Mouse (Mus musculus) midbrain, postnatal 0 days (tissue): Measurements from ENCODE around the gene Epp13. TPM values are rescaled to one million over a fixed set of nuclear protein-coding genes. Genes with fewer than 3 reads are reported as not detected.
"Not testable (repeated sequence)": the region's sequence is repeated elsewhere in the genome, so short reads cannot be mapped to it uniquely, and the experiment has no call there.

Experiments used
- ATAC-seq: fragments of 200-750 bp; cut with Nextera tagmentation; 2 replicates; pipeline ENCODE4 v1.8.0; 2017; ENCODE audit warnings: moderate number of reproducible peaks, mild to moderate bottlenecking, moderate TSS enrichment, moderate library complexity; ENCODE audit not compliant: low FRiP score
- DNase-seq: peaks from one replicate; pipeline ENCODE4 v3.0.0-alpha.2; 2015; ENCODE audit warnings: low spot score
- H3K27ac ChIP-seq: fragments of 300-500 bp; sonication (generic); 2 replicates; pipeline ENCODE4 v1.5.1; 2014; ENCODE audit warnings: low read depth, mild to moderate bottlenecking, low read length, mixed read lengths
- H3K27me3 ChIP-seq: fragments of 300-500 bp; sonication (generic); 2 replicates; pipeline ENCODE4 v1.6.1; 2014; ENCODE audit warnings: low read length, control low read depth, mixed read lengths; ENCODE audit not compliant: insufficient read depth
- H3K36me3 ChIP-seq: fragments of 300-500 bp; sonication (generic); 2 replicates; pipeline ENCODE4 v1.6.1; 2014; ENCODE audit warnings: low read length, control low read depth, mixed read lengths; ENCODE audit not compliant: insufficient read depth
- H3K4me1 ChIP-seq: fragments of 300-500 bp; sonication (generic); 2 replicates; pipeline ENCODE4 v1.6.1; 2014; ENCODE audit warnings: mild to moderate bottlenecking, control low read depth, antibody characterized with exemption, low read length, mixed read lengths; ENCODE audit not compliant: insufficient read depth
- H3K4me2 ChIP-seq: fragments of 300-500 bp; sonication (generic); 2 replicates; pipeline ENCODE4 v1.6.1; 2014; ENCODE audit warnings: low read depth, mild to moderate bottlenecking, low read length, mixed read lengths; ENCODE audit not compliant: poor library complexity, severe bottlenecking
- H3K4me3 ChIP-seq: fragments of 300-500 bp; sonication (generic); 2 replicates; pipeline ENCODE4 v1.5.1; 2014; ENCODE audit warnings: low read depth, mild to moderate bottlenecking, low read length, moderate library complexity
- H3K9ac ChIP-seq: fragments of 300-500 bp; sonication (generic); replicated peaks from 2 replicates; pipeline ENCODE4 v1.6.1; 2014; ENCODE audit warnings: mild to moderate bottlenecking, low read length, moderate library complexity, mixed read lengths; ENCODE audit not compliant: poor library complexity, severe bottlenecking
- H3K9me3 ChIP-seq: fragments of 300-500 bp; sonication (generic); 2 replicates; pipeline ENCODE4 v1.6.1; 2016; ENCODE audit warnings: low read length, control low read depth
- CTCF ChIP-seq: IDR thresholded peaks from 2 replicates; pipeline ENCODE4 v1.5.1; 2016; ENCODE audit warnings: antibody characterized with exemption, mild to moderate bottlenecking
- WGBS: fragments of 180-500 bp; shearing (Covaris S2); extraction: QIAGEN DNeasy Blood & Tissue Kit; methylation state at CpG from one replicate; pipeline ENCODE4 v1.1.7; 2014; 5-methylcytosine and 5-hydroxymethylcytosine counted together
- polyA plus RNA-seq: library from polyadenylated mRNA; unstranded; fragments of >200 nt; fragmentation: Nextera tagmentation; extraction: Ambion mirVana; gene quantifications from 2 replicates; pipeline ENCODE4 v1.2.1, GENCODE M21; 2015
- total RNA-seq: library from RNA; depleted of rRNA; stranded (reverse); fragments of >200 nt; gene quantifications from 2 replicates; pipeline ENCODE4 v1.2.3, GENCODE M21; 2014

Gene Epp13
- total and polyA plus RNA-seq, 2 experiments from 2014 or later: 0.39 TPM; not detected in 1

GRCm38 (mm10) chr7:6258232-6259220 is 6.0 kb downstream of the Epp13 start:
- Histone ChIP-seq H3K36me3 (no peaks in the 10 kb centered on the region), H3K4me3 (no peak overlapping the region), H3K4me1 (no peaks in the 10 kb centered on the region), H3K9ac (no peak overlapping the region), H3K4me2 (no peak overlapping the region), H3K27me3 (no peaks in the 10 kb centered on the region), H3K9me3 (0 out of 2 replicates have a peak, but pooled peaks cover 8% of the 10 kb centered on the region), H3K27ac (no peak overlapping the region)
- 29% methylated on average over 16 of the region's 16 CpGs for WGBS
- ATAC-seq (no peak), DNase-seq (no peak)
- TF ChIP-seq CTCF: no peak

- not testable (repeated sequence) for H3K4me2 ChIP-seq, H3K27ac ChIP-seq, H3K36me3 ChIP-seq, ATAC-seq, H3K27me3 ChIP-seq, H3K4me3 ChIP-seq, DNase-seq, H3K9me3 ChIP-seq, H3K9ac ChIP-seq, H3K4me1 ChIP-seq
- WGBS: 35% methylated on average over 2 of the region's 2 CpGs
Observed at GRCm38 (mm10) chr7:6260004-6260403, 7.5 kb downstream of the Epp13 start.

DNA sequence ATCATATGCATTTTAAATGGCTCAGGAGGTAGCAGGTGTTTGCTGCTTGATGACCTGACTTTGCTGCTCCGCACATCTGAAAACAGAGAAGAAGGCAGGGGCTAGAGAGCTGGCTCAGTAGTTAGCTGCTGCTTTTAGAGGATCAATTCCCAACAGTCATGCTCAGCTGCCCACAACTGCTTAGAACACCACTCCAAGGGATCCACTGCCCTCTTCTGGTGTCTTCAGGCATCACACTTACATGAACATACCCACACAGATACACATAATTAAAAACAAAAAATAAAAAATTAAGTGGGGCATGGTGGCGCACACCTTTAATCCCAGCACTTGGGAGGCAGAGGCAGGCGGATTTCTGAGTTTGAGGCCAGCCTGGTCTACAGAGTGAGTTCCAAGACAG is 9.6 kb downstream of the Epp13 start:
- H3K4me2 ChIP-seq: no peak overlapping the region
- H3K27ac ChIP-seq: no peak overlapping the region
- TF ChIP-seq CTCF: peak; percentile 28; the same call in 1 of the 2 replicates
- no peaks in the 10 kb centered on the region for H3K27me3 ChIP-seq
- WGBS: 84% methylated on average over 3 of the region's 3 CpGs
- H3K36me3 ChIP-seq: no peaks in the 10 kb centered on the region
- ATAC-seq (no peak), DNase-seq (no peak)
- H3K9ac ChIP-seq: no peak overlapping the region
- H3K4me3 ChIP-seq: no peak overlapping the region
- H3K9me3 ChIP-seq: 0 out of 2 replicates have a peak, but pooled peaks cover 3% of the 10 kb centered on the region
- H3K4me1 ChIP-seq: no peaks in the 10 kb centered on the region

GRCm38 (mm10) chr7:6262984-6263383 is 10.5 kb downstream of the Epp13 start:
- no peak overlapping the region for H3K27ac ChIP-seq
- no peaks in the 10 kb centered on the region for H3K4me1 ChIP-seq
- 0 out of 2 replicates have a peak, but pooled peaks cover 3% of the 10 kb centered on the region for H3K9me3 ChIP-seq
- no peaks in the 10 kb centered on the region for H3K27me3 ChIP-seq
- ATAC-seq: no peak
- no peak overlapping the region for H3K9ac ChIP-seq
- no peak overlapping the region for H3K4me2 ChIP-seq
- no peak for DNase-seq
- WGBS: 79% methylated on average over 4 of the region's 4 CpGs
- H3K4me3 ChIP-seq: no peak overlapping the region
- no peaks in the 10 kb centered on the region for H3K36me3 ChIP-seq
- no peak for TF ChIP-seq CTCF

DNA sequence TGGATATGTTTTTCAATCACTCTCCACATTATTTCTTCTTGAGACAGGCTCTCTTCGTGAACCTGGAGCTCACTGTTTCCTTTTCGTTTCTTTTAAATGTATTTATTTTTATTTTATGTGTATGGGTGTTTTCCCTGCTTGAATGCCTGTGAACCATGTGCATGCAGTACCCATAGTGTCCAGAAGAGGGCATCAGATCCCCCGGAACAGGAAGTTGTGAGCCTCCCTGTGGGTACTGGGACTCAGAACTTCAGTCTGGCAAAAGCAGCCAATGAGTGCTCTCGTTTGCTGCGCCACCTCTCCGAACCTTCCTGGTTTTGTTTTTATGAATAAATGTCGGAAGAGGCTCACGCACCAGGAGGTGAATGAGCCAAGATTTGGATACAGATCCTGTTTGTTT is 13.2 kb downstream of the Epp13 start:
- WGBS: 60% methylated on average over 8 of the region's 8 CpGs
- no peaks in the 10 kb centered on the region for H3K36me3 ChIP-seq
- no peaks in the 10 kb centered on the region for H3K4me1 ChIP-seq
- H3K9me3 ChIP-seq: 0 out of 2 replicates have a peak, but pooled peaks cover 3% of the 10 kb centered on the region
- no peak overlapping the region for H3K9ac ChIP-seq
- H3K4me2 ChIP-seq: no peak overlapping the region
- ATAC-seq: no peak
- H3K4me3 ChIP-seq: no peak overlapping the region
- H3K27me3 ChIP-seq: no peaks in the 10 kb centered on the region
- H3K27ac ChIP-seq: no peak overlapping the region
- peak; percentile 63 for TF ChIP-seq CTCF
- no peak for DNase-seq

DNA sequence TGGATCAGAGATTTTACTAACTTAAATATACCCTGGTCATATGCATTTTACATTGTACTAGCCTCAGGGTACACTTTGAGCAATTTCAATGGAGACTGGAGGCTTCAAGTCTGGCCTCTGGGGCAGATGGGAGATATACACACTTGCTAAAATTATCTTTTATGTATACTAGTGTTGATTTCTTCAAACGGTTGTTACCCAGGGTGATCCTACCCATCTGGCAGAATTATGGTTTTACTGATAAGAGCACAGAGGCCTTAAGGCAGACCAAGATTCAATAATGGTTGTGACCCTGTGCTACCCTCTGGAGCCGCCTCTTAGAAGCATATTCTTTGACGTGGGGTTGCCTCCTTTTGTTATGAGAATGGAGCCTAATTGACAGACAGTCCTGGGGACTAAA is 25.4 kb downstream of the Epp13 start:
- Histone ChIP-seq H3K27me3 (no peaks in the 10 kb centered on the region), H3K9ac (no peak overlapping the region), H3K27ac (no peak overlapping the region), H3K36me3 (no peaks in the 10 kb centered on the region), H3K9me3 (no peaks in the 10 kb centered on the region), H3K4me2 (no peak overlapping the region), H3K4me1 (no peaks in the 10 kb centered on the region), H3K4me3 (no peak overlapping the region)
- TF ChIP-seq CTCF: no peak
- 53% methylated on average over 3 of the region's 3 CpGs for WGBS
- ATAC-seq (no peak), DNase-seq (no peak)
